Mouse (Mus musculus) R1 (cell line): ENCODE data around the gene Zfp109.
A peak's percentile ranks its signal among the peaks of the same experiment; 100 is the strongest.

Experiments used
- DNase-seq: peaks from one replicate; pipeline ENCODE4 v3.0.0-alpha.2; 2018; ENCODE audit warnings: low read depth, low spot score

Gene Zfp109

DNA sequence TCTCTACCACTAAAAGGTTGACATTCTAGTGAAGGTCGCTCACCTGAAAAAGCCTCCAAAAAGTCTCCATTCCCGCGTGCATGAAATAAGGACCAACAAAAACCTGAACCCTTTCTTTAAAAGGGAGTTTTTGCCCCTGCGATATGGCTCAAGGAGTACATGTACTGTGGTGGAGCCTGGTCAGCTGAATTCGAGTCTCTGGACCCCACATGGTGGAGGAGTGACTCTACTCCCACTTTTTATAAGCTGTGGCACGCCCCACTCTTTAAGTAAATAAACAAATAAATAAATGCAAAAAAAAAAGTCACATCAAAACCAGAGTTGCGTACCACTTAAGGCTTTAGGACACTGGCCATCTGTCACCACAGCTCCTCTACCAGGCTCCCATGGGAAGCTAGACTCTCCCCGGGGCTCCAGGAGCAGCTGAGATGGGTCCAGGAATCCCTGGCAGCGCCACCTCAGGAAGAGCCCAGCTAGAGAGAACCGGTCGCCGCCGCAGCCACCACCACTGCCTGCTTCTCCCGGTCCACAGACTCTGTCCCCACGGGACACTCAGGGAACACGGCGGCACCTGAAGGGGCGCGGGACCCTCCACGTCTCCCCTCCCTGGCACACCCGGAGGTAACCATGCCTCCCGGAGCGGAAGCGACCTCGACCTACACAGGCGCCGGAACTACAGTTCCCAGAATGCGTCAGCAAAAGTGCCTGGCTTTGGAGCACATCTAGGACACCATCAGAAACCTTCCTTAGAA is at the start of gene Zfp109:
Gene Zfp109, minus strand, starts transcription at position 521 of the 752 bp plus-strand sequence.
- peak; percentile 82 for DNase-seq

DNA sequence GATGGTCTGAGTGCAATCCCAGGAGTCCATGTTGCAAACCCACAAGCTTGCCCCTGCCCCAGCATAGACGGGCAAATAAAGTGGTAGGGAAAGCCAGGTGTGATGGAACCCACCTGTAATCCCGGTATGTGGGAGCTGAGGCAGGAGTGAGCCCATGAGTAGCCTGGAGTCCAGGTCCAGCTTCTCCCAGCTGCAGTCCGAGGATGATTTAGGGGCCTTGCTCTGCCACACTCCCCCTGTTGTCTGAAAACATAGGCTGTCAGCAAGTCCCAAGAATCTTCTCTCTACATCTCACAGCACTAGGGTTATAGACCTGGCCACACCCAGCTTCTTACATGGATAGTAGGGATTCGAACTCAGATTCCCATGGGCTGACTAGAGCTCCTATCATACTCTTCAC is 49.6 kb upstream of the Zfp109 start:
- no peak for DNase-seq

DNA sequence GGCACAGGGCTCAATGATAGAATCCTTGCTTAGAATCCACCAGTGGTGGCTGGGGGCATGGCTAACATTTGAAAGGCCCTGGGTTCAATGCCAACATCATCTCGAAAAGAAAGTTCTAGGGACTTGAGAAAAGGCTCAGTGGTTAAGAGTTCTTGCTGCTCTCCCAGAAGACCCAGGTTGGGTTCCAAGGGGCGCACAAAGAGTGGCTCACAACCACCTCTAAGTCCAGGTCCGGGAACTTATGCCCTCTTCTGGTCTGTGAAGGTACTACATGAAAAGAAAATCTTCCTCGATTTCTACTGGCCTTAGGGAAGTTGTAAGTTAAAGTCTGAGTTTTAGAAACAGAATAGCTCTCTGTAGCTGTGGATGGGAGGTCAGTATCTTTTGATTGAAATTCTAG is 48.7 kb upstream of the Zfp109 start:
- DNase-seq, result peak; percentile 43

DNA sequence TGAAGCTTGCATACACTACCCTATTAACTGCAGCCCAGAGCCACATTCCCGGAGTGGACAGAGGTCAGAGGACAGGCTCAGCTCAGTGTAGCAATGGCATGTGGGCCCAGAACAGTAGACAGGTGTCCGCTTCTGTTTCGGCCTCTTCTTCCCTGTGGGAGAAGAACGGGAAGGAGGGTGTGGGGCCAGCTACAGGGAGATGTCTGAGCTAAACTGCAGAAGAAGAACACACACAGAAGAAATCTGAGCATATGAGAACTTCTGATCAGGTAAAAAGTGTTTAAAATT is 43.4 kb upstream of the Zfp109 start:
- no peak for DNase-seq

DNA sequence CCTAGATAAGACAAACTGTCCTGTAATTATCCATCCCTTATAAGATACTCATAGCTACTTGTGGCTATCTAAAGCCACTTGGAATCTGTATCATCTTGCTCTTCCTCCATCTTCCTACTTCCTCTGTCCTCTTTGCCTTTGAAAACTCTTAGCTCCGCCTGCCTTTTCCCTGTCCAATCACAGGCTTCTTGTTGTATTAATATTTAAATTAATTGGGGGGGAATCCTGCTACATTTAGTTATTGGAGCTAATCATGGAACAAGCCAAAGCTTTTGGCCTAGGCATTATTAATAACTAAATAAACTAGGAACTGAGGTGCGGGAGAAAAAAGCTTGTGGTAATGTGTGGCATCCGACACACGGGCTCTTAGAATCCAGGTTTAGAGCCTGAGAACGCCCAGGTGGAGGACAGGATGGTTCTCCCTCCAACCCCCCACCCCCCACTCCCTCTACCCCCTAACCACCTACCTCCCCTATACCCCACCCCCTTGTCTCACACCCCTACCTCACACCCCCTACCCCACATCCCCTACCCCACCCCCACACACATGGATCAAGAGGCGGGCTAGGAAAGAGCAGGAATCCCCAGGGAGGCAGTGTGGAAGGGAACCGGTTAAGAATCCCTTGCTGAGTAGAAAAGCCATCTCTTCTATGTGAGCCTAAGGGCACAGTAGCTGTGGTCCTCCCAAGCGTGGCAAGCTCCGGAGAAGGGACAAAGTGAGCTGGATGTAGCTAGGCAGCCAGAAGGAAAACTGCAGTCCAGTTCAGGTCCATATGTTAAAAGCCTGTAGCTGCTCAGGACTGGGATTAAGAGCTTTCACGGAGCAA is 42.9 kb upstream of the Zfp109 start:
- DNase-seq, result peak; percentile 82

DNA sequence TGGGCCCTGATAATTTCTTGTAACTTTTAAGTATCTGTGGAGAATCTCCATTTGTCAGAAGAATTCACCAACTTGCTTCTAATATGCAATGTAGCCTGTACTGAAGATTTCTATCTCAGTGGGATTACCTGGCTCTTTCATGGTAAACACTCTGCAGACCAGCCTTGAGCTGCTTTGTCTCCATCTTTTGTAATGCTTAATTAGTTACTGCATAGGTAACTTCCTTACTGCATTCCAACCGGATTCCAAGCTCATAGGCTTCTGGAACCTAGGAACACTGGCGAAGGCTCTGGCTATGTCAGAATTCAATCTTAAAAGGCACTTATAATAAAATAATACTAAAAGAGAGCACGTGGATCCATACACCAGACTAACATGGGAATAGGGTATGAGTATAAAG is 41.4 kb upstream of the Zfp109 start:
- DNase-seq, result peak; percentile 91

DNA sequence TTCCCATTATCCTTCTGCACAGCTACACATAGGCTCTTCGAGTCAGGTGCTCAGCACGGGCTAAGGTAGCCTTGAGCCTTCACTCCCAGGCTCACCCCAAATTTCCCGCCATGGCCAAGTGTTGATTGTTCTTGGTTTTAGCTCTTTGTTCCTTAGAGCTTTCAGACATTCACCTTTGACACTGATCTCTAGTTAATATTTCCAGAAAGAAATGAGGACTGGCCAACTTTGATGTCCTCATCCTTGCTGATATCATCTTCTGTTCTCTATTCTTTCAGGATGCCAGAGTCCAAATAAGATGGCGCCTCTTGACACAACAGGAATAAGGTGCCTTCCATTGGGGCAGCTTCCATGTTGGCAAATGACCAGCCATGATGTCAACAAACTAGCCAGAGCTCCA is 37.1 kb upstream of the Zfp109 start:
- DNase-seq, result no peak

DNA sequence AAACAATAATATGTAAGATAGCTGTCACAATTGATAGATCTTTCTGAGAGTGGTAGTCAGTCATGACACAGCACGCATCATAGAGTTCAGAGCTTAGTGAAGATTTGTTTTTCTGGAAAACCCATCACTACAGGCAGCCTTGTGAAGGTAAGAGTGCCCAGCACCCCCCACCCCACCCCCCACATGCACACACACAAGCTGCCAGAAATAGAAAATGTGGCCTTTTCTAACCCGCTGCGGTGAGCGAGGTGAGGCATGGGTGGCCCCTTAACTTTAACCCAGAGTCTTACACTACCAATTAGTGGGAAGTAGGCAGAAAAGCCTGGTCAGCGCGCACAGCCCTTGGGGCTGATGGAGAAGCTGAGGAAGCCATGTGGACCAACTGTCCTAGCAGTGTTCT is 33.8 kb upstream of the Zfp109 start:
- no peak for DNase-seq

DNA sequence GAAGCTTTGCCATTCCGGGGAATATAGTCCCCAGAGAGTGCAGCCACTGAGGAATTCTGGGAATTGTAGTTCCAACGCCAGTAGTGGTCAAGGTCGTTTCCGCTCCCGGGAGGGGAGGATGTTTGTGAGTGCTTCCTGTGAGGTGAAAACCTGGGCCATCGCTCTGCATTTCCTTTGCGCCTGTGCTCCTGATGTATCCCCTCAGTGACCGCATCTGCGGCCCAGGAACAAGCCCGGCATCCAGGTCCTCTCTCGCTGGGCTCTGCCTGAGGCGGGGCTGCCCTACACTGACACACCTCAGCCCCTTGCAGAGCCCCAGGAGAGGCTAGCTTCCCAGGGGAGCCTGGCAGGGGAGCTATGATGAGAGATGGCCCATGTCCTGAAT is 32.9 kb upstream of the Zfp109 start, which contains the start of gene Zfp93:
Gene Zfp93, plus strand, starts transcription at position 133 of the 385 bp plus-strand sequence.
- DNase-seq, result peak; percentile 95

DNA sequence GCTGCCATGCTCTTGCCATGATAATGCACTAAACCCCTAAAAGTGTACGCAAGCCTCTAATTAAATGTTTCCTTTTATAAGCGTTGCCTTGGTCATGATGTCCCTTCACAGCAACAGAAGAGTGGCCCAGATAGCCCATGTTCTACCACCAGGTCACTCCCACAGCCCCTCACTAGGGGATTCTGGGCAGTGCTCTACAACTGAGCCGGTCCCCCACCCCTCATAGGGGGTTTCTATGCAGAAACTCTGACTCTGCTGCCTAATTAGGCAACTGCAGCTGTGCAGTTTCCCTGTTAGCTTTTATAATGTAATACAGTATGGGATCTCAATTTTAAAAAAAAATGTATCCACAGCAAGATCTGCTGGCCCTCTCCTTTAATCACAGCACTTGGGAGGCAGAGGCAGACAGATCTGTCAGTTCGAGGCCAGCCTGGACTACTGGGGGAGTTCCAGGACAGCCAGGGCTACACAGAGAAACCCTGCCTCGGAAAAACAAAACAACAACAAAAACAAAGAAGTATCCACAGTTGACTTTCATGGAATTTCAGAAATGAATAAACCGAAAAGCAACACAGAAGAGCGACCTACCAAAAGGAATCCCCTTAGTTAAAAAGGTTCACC is 32.4 kb upstream of the Zfp109 start:
- no peak for DNase-seq

DNA sequence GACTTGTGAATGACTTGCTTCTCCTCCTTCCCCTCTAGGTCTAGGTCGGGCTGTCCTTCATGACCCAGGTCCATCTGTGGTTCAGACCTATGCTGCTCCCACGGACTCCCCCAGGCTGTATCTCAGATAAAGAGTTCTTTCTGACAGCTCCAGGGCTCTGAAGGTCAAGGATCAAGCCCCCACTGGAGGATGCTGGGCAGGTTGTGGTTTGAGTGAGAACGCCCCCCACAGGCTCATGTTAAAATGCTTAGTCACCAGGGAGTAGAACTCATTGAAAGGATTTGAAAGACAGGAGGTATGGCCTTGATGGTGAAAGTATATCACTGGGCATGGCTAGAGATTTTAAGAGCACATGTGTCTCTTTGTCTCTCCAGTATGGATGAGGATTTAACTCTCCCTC is 31.9 kb upstream of the Zfp109 start:
- DNase-seq, result peak; percentile 66

DNA sequence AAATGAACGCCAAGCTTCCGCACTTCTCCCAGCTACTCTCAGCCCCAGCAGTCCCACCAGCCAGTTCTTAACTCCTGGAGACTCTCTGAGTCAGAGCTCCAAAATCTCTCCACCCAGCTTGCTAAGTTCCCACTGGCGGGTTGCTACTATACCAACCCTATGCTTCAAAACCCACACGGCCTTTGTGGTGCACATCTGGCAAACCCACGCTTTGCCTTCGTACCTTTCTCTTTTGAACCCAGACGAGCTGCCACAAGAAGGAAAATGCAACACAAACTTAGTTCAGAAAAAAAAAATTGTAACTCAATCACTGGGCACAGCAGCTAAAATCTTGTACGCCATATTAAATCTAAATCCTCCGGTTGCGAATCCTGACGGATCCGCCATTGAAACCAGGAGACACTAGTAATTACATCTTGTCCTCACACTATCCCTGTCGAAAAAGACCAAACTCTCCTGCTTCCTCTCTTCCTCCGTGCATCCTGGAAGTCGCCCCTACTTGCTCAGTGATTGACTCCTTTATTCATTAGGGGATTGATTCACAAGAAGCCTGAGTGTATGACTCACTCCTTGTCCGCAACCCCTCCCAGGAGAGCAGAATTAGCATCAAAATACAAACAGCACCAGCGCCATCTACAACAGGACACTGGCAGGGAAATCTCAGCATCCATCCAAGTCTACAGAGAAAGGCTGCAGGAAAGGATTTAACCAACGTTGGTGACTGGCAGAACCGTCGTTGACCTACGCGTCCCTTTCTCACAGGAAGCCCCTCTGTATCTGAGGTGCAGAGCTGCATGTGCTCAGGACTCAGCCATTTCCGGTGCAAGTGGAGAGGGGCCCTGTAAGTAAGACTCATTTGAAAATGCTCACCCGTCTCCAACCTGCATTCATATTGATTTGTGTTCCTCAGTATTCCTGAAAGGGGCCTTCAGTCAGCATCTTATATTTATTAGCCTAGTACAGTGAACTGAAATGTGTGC is 31.1 kb upstream of the Zfp109 start:
- peak; percentile 91 for DNase-seq

DNA sequence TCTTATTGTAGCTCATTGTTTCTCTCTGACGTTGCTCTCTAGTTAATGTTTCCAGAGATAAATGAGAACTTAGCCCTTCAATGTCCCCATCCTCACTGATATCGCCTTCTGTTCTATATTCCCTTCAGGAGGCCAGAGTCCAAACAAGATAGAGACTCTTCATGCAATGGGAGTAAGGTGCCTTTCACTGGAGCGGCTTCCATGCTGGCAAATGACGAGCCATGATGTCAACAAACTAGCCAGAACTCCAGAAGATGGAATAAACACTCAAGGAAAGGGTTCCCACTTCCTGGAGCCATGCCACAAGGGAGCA is 22.6 kb upstream of the Zfp109 start:
- no peak for DNase-seq

DNA sequence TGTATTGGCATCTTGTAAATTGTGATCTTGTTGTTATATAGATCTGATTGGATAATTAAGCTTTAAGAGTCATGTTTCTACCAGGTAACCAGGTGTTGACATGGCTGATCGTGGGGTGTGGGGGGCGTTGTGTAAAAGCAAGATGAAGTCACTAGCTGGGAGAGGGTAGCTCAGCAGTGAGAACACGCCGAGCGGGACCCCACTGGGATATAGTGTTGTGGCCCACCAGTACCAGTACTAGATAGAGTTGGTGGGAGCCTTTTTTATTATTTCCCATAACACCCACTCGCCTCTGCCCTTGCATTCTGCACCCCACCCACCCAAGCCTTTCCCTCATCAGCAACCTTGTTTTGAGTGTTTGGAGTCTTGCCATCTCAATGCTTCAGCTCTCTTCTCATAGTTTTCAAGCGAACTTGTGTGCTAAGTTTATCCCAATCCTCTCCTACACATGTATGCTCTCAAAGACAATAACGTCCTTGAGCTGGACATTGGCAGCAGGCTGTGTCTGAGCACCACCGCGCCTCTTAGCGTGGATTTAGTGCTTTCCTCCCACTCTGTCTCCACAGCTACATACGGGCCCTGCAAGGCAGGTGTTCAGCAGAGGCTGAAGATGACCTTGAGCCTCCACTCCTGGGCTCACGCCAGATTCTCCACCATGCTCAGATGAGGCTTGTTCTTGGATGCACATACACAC is 22.1 kb upstream of the Zfp109 start:
- no peak for DNase-seq

DNA sequence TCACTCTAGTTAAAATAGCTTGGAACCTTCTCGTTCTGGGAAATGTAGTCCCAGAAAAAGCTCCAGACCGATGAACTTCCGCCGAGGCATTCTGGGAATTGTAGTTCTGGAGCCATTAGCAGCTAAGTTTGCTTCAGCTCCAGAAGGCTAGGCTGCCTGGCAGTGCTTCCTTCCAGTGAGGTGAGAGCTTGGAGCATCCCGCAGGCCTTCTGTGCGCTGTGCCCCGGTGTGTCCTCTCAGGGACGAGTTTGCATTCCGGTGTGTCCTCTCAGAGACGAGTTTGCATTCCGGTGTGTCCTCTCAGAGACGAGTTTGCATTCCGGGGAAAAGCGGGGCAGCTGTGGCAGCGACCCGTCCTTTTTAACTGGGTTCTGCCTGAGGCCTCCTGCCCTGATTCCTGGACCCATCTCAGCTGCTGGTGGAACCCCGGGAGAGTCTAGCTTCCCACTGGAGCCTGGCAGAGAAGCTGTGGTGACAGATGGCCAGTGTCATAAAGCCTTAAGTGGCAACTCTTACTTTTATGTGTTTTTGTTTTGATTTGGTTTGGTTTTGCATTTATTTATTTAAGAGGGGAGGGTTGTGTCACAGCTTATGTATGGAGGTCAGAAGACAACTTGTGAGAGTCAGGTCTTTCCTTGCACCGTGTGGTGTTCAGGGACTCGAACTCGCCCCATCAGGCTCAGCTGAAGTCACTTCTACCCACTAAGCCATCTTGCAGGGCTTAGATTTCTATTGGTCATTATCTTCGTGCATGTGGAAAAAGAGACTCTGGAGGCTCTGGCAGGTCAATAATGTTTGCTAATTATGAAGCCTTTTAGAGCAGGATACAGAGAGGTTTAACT is 17.5 kb upstream of the Zfp109 start, which contains the start of gene Zfp108:
Gene Zfp108, plus strand, starts transcription at position 162 of the 842 bp plus-strand sequence.
- DNase-seq, result peak; percentile 89

DNA sequence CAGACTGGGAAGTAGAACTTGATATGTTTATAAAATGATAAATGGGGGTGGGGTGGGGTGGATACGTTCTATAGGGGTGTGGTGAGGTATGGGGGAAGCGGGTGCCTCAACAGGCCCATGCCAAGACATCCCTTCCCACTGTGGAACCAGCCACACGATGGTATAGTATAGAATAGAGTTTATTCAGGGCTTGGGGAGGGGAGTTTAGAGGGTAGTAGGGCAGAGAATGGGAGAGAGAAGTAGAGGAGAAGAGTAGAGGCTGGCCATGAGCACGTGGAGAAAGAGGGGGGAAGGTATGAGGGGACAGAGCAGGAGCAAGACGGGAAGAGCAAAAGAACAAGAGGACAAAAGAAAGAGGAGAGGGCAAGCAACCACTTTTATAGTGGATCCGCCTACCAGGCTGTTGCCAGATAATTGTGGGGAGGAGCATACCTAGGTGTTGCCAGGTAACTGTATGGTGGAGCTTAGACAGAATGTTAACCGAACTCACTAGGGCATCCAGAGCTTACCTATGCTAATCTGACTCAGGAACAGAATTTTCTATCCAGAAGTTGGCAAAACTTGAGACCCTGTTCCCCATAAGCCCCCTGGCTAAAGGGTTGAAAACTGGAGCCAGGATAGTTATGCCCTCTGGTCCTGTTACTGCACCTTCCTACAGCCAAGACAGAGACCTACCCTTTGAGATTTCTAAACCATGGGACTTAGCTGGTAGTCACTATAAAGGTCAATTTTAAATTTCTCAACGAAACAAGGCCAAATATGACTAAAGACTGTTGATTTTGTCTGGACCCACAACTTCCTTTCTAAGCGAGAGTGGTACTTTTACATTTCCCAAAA is 16.6 kb upstream of the Zfp109 start:
- DNase-seq, result peak; percentile 76

DNA sequence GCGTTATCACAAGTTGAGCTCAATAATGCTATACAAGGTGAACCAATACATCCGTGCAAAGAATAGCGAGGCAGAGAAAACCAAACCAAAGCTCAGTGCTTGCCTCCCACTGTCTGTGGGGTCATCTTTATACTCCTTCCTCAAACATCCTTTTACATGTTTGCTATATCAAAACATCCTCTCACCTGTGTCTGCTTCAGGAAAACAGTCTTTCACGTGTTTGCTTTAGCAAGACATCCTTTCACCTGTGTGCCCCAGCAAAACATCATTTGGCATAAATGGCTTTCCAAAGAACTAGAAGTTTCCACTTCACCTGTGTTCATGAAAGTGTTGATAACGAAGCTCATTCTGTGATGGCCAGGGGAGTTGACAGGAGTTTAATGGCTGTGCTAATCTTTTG is 26.0 kb downstream of the Zfp109 start, which contains the start of gene Zfp111:
Gene Zfp111, minus strand, starts transcription at position 101 of the 400 bp plus-strand sequence.
- DNase-seq, result no peak

DNA sequence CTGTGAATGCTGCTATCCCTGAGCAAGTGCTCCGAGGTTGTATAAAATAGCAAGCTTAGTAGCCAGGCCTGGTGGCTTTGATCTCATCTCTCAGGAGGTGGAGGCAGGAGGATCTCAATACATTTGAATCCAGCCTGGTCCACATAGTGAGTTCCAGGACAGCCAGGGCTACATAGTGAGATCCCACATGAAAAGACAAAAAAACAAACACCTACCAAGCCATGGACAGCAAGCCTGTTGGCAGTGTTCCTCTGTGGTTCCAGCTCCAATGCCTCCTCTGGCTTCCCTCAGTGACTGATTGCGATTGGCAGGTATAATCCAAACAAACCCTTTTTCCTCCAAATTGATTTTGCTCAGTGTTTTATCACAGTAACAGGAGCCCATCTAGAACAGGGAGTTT is 27.1 kb downstream of the Zfp109 start:
- DNase-seq, result no peak

DNA sequence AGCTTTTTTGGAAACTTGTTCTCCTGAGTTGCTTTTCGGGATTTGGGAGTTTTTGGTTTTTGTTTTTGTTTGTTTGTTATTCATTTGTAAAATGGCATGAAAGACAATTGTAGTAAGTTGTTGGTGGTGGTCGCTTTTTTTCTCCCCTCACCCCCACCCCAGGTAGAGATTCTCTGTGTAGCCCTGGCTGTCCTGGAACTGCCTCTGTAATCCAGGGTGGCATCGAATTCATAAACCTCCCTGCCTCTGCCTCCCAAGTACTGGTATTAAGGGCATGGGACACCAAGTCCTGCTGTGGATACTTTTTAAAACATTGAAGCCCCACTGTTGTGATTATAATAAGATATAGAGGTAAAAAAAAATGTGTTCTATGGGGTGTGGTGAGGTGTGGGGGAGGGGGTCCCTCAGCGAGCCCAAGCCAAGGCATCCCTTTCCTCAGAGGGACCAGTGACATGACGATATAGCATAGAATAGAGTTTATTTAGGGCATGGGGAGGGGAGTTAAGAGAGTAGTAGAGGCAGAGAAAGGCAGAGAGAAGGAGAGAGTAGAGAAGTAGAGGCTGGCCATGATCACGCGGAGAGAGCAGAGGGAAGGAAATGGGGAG is 29.0 kb downstream of the Zfp109 start:
- DNase-seq, result no peak
